In genomic region chr16:4235587-4235986, GRCm38 (mm10) we compare ENCODE assay signal across 24 mouse cellular contexts. TPM values are rescaled to one million over a fixed set of nuclear protein-coding genes. Genes with fewer than 3 reads are reported as not detected.
DNase-seq lines count a peak whose midpoint lies in the region; ATAC-seq and TF ChIP-seq lines count a peak whose summit lies in the region.
"Had no signal": no experiment of that assay in that cellular context is flagged by ENCODE, and none has a peak within 500 bp of the region (broad histone marks: within the 10 kb centered on the region; RNA-seq: fewer than 3 reads in every experiment).

No protein-coding gene starts in this region.

- no peak for DNase-seq in liver, embryonic 11.5 days (ENCODE audit: low spot score)
- DNase-seq in liver: no peak
- no peak for DNase-seq in liver, embryonic 14.5 days (ENCODE audit: low read depth in 3 of 3, low spot score in 3 of 3)
- DNase-seq in left cerebral cortex, postnatal 4 days: no peak
- no peak for DNase-seq in forebrain, embryonic 14.5 days (ENCODE audit: low spot score)
- DNase-seq: adrenal gland, postnatal 10 days; adrenal gland, postnatal 36 days; B cell, adult 2 months; cerebellum, adult 18-20 months; cerebellum, adult 9-10 months; cerebellum, postnatal 14 days; forebrain, postnatal 0 days; gastrocnemius, postnatal 25 days; heart, adult 18-20 months; heart, postnatal 14 days had no signal

- intact Hi-C loops in left cerebral cortex, postnatal 4 days (cut with DNase I): no loop called here

- no peak overlapping the region for H3K9ac ChIP-seq in liver, embryonic 11.5 days (ENCODE audit: low read depth, low read length)
- H3K9ac ChIP-seq in liver, embryonic 14.5 days (replicated peaks): no peak overlapping the region
- no peak overlapping the region for H3K9ac ChIP-seq in forebrain, embryonic 14.5 days (ENCODE audit: low read length)
- H3K9ac ChIP-seq: forebrain, embryonic 13.5 days; forebrain, postnatal 0 days; heart, embryonic 13.5 days; hindbrain, embryonic 12.5 days; hindbrain, embryonic 15.5 days had no signal

- no peak overlapping the region for H3K27ac ChIP-seq in liver, embryonic 11.5 days (ENCODE audit: low read depth, low read length)
- H3K27ac ChIP-seq in liver, embryonic 14.5 days: no peak overlapping the region
- no peak overlapping the region for H3K27ac ChIP-seq in forebrain, embryonic 14.5 days (ENCODE audit: low read depth, low read length)
- H3K27ac ChIP-seq: forebrain, embryonic 10.5 days; forebrain, embryonic 13.5 days; heart, embryonic 13.5 days; hindbrain, embryonic 12.5 days; hindbrain, embryonic 15.5 days had no signal

- H3K9me3 ChIP-seq in liver, embryonic 11.5 days (ENCODE audit: control insufficient read depth, low read length): no peaks in the 10 kb centered on the region
- H3K9me3 ChIP-seq in liver, embryonic 14.5 days (ENCODE audit: control insufficient read depth, low read length): no peaks in the 10 kb centered on the region
- H3K9me3 ChIP-seq in forebrain, embryonic 14.5 days (replicated peaks; ENCODE audit: control insufficient read depth, low read length): no peaks in the 10 kb centered on the region
- H3K9me3 ChIP-seq: forebrain, embryonic 10.5 days; forebrain, embryonic 13.5 days; G1E; heart, embryonic 13.5 days; hindbrain, embryonic 12.5 days; hindbrain, embryonic 15.5 days had no signal

- no peak for TF ChIP-seq CTCF in liver, embryonic 14.5 days (IDR thresholded peaks at IDR 0.05; ENCODE audit: low read depth)

- TF ChIP-seq EP300 in liver, embryonic 14.5 days (IDR thresholded peaks at IDR 0.05; ENCODE audit: low read depth): no peak

- no peak overlapping the region for H3K4me3 ChIP-seq in liver, embryonic 11.5 days (ENCODE audit: low read depth, low read length)
- no peak overlapping the region for H3K4me3 ChIP-seq in liver, embryonic 14.5 days (ENCODE audit: insufficient read depth in 1 of 2, low read depth in 2 of 2, low read length in 2 of 2)
- no peak overlapping the region for H3K4me3 ChIP-seq in forebrain, embryonic 14.5 days (ENCODE audit: low read depth, low read length)
- H3K4me3 ChIP-seq: forebrain, embryonic 10.5 days; forebrain, embryonic 13.5 days; heart, embryonic 13.5 days; hindbrain, embryonic 12.5 days; hindbrain, embryonic 15.5 days had no signal

- H3K4me2 ChIP-seq in liver, embryonic 11.5 days: no peak overlapping the region
- no peak overlapping the region for H3K4me2 ChIP-seq in liver, embryonic 14.5 days (ENCODE audit: low read depth)
- no peak overlapping the region for H3K4me2 ChIP-seq in forebrain, embryonic 14.5 days (ENCODE audit: low read length)
- H3K4me2 ChIP-seq: forebrain, embryonic 13.5 days; heart, embryonic 13.5 days; hindbrain, embryonic 12.5 days; hindbrain, embryonic 15.5 days had no signal

- H3K36me3 ChIP-seq in liver, embryonic 11.5 days (ENCODE audit: control insufficient read depth, insufficient read depth, low read length): no peaks in the 10 kb centered on the region
- H3K36me3 ChIP-seq in liver, embryonic 14.5 days (replicated peaks; ENCODE audit: control insufficient read depth, insufficient read depth, low read depth): no peaks in the 10 kb centered on the region
- no peaks in the 10 kb centered on the region for H3K36me3 ChIP-seq in forebrain, embryonic 14.5 days (ENCODE audit: control insufficient read depth, insufficient read depth, low read length)
- H3K36me3 ChIP-seq: forebrain, embryonic 10.5 days; G1E; heart, embryonic 13.5 days; hindbrain, embryonic 12.5 days; hindbrain, embryonic 15.5 days had no signal

- ATAC-seq in liver, embryonic 11.5 days (replicated peaks; ENCODE audit: low FRiP score): peak; percentile 53
- ATAC-seq in liver, embryonic 14.5 days (ENCODE audit: insufficient read depth): 0 out of 2 replicates have a peak, but pooled peaks have one; percentile 35
- 0 out of 2 replicates have a peak, but pooled peaks have one; percentile 52 for ATAC-seq in megakaryocyte-erythroid progenitor cell, adult 5-6 weeks (replicated peaks; ENCODE audit: low FRiP score, low TSS enrichment, poor library complexity, severe bottlenecking)
- no peak for ATAC-seq in forebrain, embryonic 14.5 days
- ATAC-seq: forebrain, embryonic 13.5 days; forebrain, postnatal 0 days; Patski had no signal

- no peaks in the 10 kb centered on the region for H3K27me3 ChIP-seq in liver, embryonic 11.5 days (replicated peaks; ENCODE audit: control insufficient read depth, insufficient read depth, low read length)
- no peaks in the 10 kb centered on the region for H3K27me3 ChIP-seq in liver, embryonic 14.5 days (ENCODE audit: control insufficient read depth, insufficient read depth, low read length)
- H3K27me3 ChIP-seq in forebrain, embryonic 14.5 days (replicated peaks; ENCODE audit: control insufficient read depth, insufficient read depth, low read length): no peaks in the 10 kb centered on the region
- H3K27me3 ChIP-seq: CH12.LX; forebrain, embryonic 13.5 days; heart, embryonic 13.5 days; hindbrain, embryonic 12.5 days; hindbrain, embryonic 15.5 days; Patski had no signal

- H3K4me1 ChIP-seq in liver, embryonic 11.5 days (replicated peaks; ENCODE audit: control insufficient read depth, insufficient read depth, low read length): no peaks in the 10 kb centered on the region; the same call in 1 of the 2 replicates
- peaks cover 0 to 4% of the 10 kb centered on the region in 2 experiments; a peak in 2 of 4 replicates for H3K4me1 ChIP-seq in liver, embryonic 14.5 days (replicated peaks; ENCODE audit: control insufficient read depth in 2 of 2, insufficient read depth in 2 of 2, low read length in 1 of 2)
- no peaks in the 10 kb centered on the region for H3K4me1 ChIP-seq in forebrain, embryonic 14.5 days (ENCODE audit: control insufficient read depth, insufficient read depth, low read length)
- H3K4me1 ChIP-seq: forebrain, embryonic 10.5 days; forebrain, embryonic 13.5 days; heart, embryonic 13.5 days; hindbrain, embryonic 12.5 days; hindbrain, embryonic 15.5 days had no signal

RNA-seq across cellular contexts. Expression of gene Crebbp, which starts 21.8 kb away (rescaled TPM):
- polyA plus RNA-seq in liver, embryonic 11.5 days (2014; fragmentation: Nextera tagmentation; extraction: Ambion mirVana): 16.5 and 20.0 TPM in 2 replicates
- 3.1 and 3.6 TPM in 2 replicates for polyA plus RNA-seq in liver, embryonic 14.5 days (2012; rRNA removed)
- polyA plus RNA-seq in liver, embryonic 14.5 days (2014; fragmentation: Nextera tagmentation; extraction: Ambion mirVana): 7.0 and 8.9 TPM in 2 replicates
- 39.7 and 41.0 TPM in 2 replicates for total RNA-seq in megakaryocyte-erythroid progenitor cell, adult 5-6 weeks (2014; fragmentation: Nextera tagmentation)
- total RNA-seq in megakaryocyte-erythroid progenitor cell, adult 5-6 weeks (2017): 10.2 and 14.4 TPM in 2 replicates
- total RNA-seq in left cerebral cortex, postnatal 4 days (2021): 10 to 100 TPM; 93.3 to 96.2 TPM
- polyA plus RNA-seq in forebrain, embryonic 14.5 days (2014; fragmentation: Nextera tagmentation; extraction: Ambion mirVana): 35.3 and 36.0 TPM in 2 replicates
